Mouse (Mus musculus) E14TG2a.4 (cell line): ENCODE data around the gene Itgam.

Source experiments
- H3K27me3 ChIP-seq: 2 replicates; pipeline ENCODE4 v1.6.1; 2014; ENCODE audit warnings: low read length, control low read depth; ENCODE audit not compliant: insufficient read depth
- H3K36me3 ChIP-seq: 2 replicates; pipeline ENCODE4 v1.6.1; 2014; ENCODE audit warnings: low read length, control low read depth; ENCODE audit not compliant: insufficient read depth
- H3K4me1 ChIP-seq: replicated peaks from 2 replicates; pipeline ENCODE4 v1.6.1; 2014; ENCODE audit warnings: low read depth, low read length, control low read depth
- H3K4me3 ChIP-seq: replicated peaks from 2 replicates; pipeline ENCODE4 v1.5.1; 2014; ENCODE audit warnings: mild to moderate bottlenecking, low read length
- H3K9me3 ChIP-seq: 2 replicates; pipeline ENCODE4 v1.6.1; 2014; ENCODE audit warnings: low read length, control low read depth
- CTCF ChIP-seq: conservative IDR thresholded peaks from 2 replicates; pipeline ENCODE4 v1.5.1; 2014; ENCODE audit warnings: low read length
- NANOG ChIP-seq: IDR thresholded peaks from 2 replicates; pipeline ENCODE4 v1.6.1; 2014; ENCODE audit warnings: borderline replicate concordance, low read length, mixed read lengths
- POU5F1 ChIP-seq: IDR thresholded peaks from 2 replicates; pipeline ENCODE4 v1.6.1; 2014; ENCODE audit warnings: low read length, borderline replicate concordance

Itgam gene

GRCm38 (mm10) chr7:128119726-128120490, 57.5 kb downstream of the Itgam start:
- H3K27me3 ChIP-seq = no peaks in the 10 kb centered on the region
- H3K4me3 ChIP-seq = no peak overlapping the region
- H3K36me3 ChIP-seq = no peaks in the 10 kb centered on the region
- no peaks in the 10 kb centered on the region for H3K4me1 ChIP-seq
- TF ChIP-seq POU5F1 (no peak), NANOG (no peak), CTCF (no peak)
- H3K9me3 ChIP-seq = no peaks in the 10 kb centered on the region

GRCm38 (mm10) chr7:128128741-128129720, 66.6 kb downstream of the Itgam start, which contains the start of gene Itgax:
TSS of gene Itgax (plus strand) at chr7:128129547.
- Histone ChIP-seq H3K36me3 (no peaks in the 10 kb centered on the region), H3K27me3 (peaks cover 3% of the 10 kb centered on the region; the same call in 1 of the 2 replicates), H3K4me1 (no peaks in the 10 kb centered on the region), H3K4me3 (no peak within 1 kb of the TSS), H3K9me3 (no peaks in the 10 kb centered on the region)
- TF ChIP-seq NANOG (no peak), CTCF (no peak), POU5F1 (no peak)

- Histone ChIP-seq H3K36me3 (no peaks in the 10 kb centered on the region), H3K4me1 (no peaks in the 10 kb centered on the region), H3K27me3 (peaks cover 6% of the 10 kb centered on the region; the same call in 1 of the 2 replicates), H3K4me3 (no peak overlapping the region), H3K9me3 (no peaks in the 10 kb centered on the region)
- TF ChIP-seq POU5F1 = no peak
- no peak for TF ChIP-seq NANOG
- no peak for TF ChIP-seq CTCF
These were observed 69.7 kb downstream of the Itgam start for GRCm38 (mm10) chr7:128132148-128132547.

- Histone ChIP-seq H3K4me1 (no peaks in the 10 kb centered on the region), H3K36me3 (no peaks in the 10 kb centered on the region), H3K27me3 (0 out of 2 replicates have a peak, but pooled peaks cover 3% of the 10 kb centered on the region), H3K4me3 (no peak overlapping the region), H3K9me3 (no peaks in the 10 kb centered on the region)
- TF ChIP-seq CTCF (no peak), POU5F1 (no peak), NANOG (no peak)
These were observed 71.2 kb downstream of the Itgam start for GRCm38 (mm10) chr7:128133596-128133995.

GRCm38 (mm10) chr7:128136927-128137326, 74.5 kb downstream of the Itgam start:
- TF ChIP-seq CTCF (no peak), NANOG (no peak), POU5F1 (no peak)
- H3K4me3 ChIP-seq = no peak overlapping the region
- H3K9me3 ChIP-seq = no peaks in the 10 kb centered on the region
- no peaks in the 10 kb centered on the region for H3K4me1 ChIP-seq
- H3K27me3 ChIP-seq = 0 out of 2 replicates have a peak, but pooled peaks cover 3% of the 10 kb centered on the region
- no peaks in the 10 kb centered on the region for H3K36me3 ChIP-seq

- TF ChIP-seq POU5F1 = no peak
- no peak for TF ChIP-seq CTCF
- no peak for TF ChIP-seq NANOG
These were observed 77.2 kb downstream of the Itgam start for GRCm38 (mm10) chr7:128139611-128140010.

GRCm38 (mm10) chr7:128150970-128151369, 88.5 kb downstream of the Itgam start:
- Histone ChIP-seq H3K36me3 (no peaks in the 10 kb centered on the region), H3K4me1 (peaks cover 10% of the 10 kb centered on the region), H3K4me3 (no peak overlapping the region), H3K9me3 (no peaks in the 10 kb centered on the region), H3K27me3 (peaks cover 10% of the 10 kb centered on the region; the same call in 1 of the 2 replicates)
- TF ChIP-seq CTCF (no peak), NANOG (no peak), POU5F1 (no peak)

More at GRCm38 (mm10) chr7:128139611-128140010, 77.2 kb downstream of the Itgam start:
- no peaks in the 10 kb centered on the region for H3K9me3 ChIP-seq
- 0 out of 2 replicates have a peak, but pooled peaks cover 3% of the 10 kb centered on the region for H3K27me3 ChIP-seq
- H3K4me3 ChIP-seq = no peak overlapping the region
- H3K4me1 ChIP-seq = no peaks in the 10 kb centered on the region
- H3K36me3 ChIP-seq = no peaks in the 10 kb centered on the region

- Histone ChIP-seq H3K27me3 (peaks cover 10% of the 10 kb centered on the region; the same call in 1 of the 2 replicates), H3K4me1 (peaks cover 10% of the 10 kb centered on the region), H3K36me3 (no peaks in the 10 kb centered on the region), H3K4me3 (0 out of 2 replicates have a peak within 1 kb of the TSS, but pooled peaks have one; percentile 29), H3K9me3 (no peaks in the 10 kb centered on the region)
- no peak for TF ChIP-seq CTCF
- TF ChIP-seq NANOG = no peak
- TF ChIP-seq POU5F1 = no peak
These were observed 91.6 kb downstream of the Itgam start, which contains the start of gene Itgad for GRCm38 (mm10) chr7:128154076-128154475. TSS of gene Itgad (plus strand) at chr7:128154376.
